Mouse (Mus musculus) MEL (cell line): ENCODE measurements around the gene Taco1. TPM values are rescaled to one million over a fixed set of nuclear protein-coding genes. Genes with fewer than 3 reads are reported as not detected.

Experiments used
- DNase-seq: peaks from one replicate; pipeline ENCODE4 v3.0.0; 2011; ENCODE audit warnings: low read depth, low spot score
- H3K27ac ChIP-seq: 2 replicates; pipeline ENCODE4 v1.5.1; 2012; ENCODE audit warnings: low read depth, mild to moderate bottlenecking, control low read depth, low read length, moderate library complexity; ENCODE audit not compliant: control insufficient read depth
- H3K27me3 ChIP-seq, 2 experiments: fragments of 150-350 bp in 1 of 2; sonication (generic) in 1 of 2; 2 replicates each; pipeline ENCODE4 v1.6.1; 2012; ENCODE audit warnings: low read length in 2 of 2, mild to moderate bottlenecking in 2 of 2, improper control_type of control experiment in 1 of 2, moderate library complexity in 1 of 2; ENCODE audit not compliant: insufficient read depth in 2 of 2, control insufficient read depth in 1 of 2
- H3K36me3 ChIP-seq, 2 experiments: 2 replicates each; pipeline ENCODE4 v1.6.1; 2012 to 2014; ENCODE audit warnings: low read length in 2 of 2, improper control_type of control experiment in 1 of 2, inconsistent platforms in 1 of 2, mild to moderate bottlenecking in 1 of 2; ENCODE audit not compliant: insufficient read depth in 2 of 2, control insufficient read depth in 1 of 2
- H3K4me1 ChIP-seq, 2 experiments: fragments of 150-350 bp in 1 of 2; sonication (generic) in 1 of 2; 2 replicates each; pipeline ENCODE4 v1.6.1; 2012; ENCODE audit warnings: low read length in 2 of 2, improper control_type of control experiment in 1 of 2, mild to moderate bottlenecking in 1 of 2; ENCODE audit not compliant: insufficient read depth in 2 of 2, control insufficient read depth in 1 of 2
- H3K4me3 ChIP-seq, 2 experiments: fragments of 150-350 bp in 1 of 2; sonication (generic) in 1 of 2; 2 replicates each; pipeline ENCODE4 v1.5.1; 2012; ENCODE audit warnings: low read depth in 2 of 2, low read length in 2 of 2, mild to moderate bottlenecking in 2 of 2, moderate library complexity in 2 of 2, control low read depth in 1 of 2, improper control_type of control experiment in 1 of 2; ENCODE audit not compliant: control insufficient read depth in 1 of 2, insufficient read depth in 1 of 2
- H3K79me2 ChIP-seq: 2 replicates; pipeline ENCODE4 v1.6.1; 2012; ENCODE audit warnings: mild to moderate bottlenecking, low read length, moderate library complexity; ENCODE audit not compliant: control insufficient read depth, poor library complexity, insufficient read depth
- H3K9ac ChIP-seq: 2 replicates; pipeline ENCODE4 v1.6.1; 2012; ENCODE audit warnings: low read depth, mild to moderate bottlenecking, control low read depth, low read length, moderate library complexity; ENCODE audit not compliant: control insufficient read depth, poor library complexity, severe bottlenecking
- H3K9me3 ChIP-seq: fragments of 150-350 bp; sonication (generic); replicated peaks from 2 replicates; pipeline ENCODE4 v1.6.1; 2012; ENCODE audit warnings: mild to moderate bottlenecking, low read length, improper control_type of control experiment, moderate library complexity; ENCODE audit not compliant: insufficient read depth
- BHLHE40 ChIP-seq: IDR thresholded peaks from 2 replicates; pipeline ENCODE4 v1.6.1; 2012; ENCODE audit warnings: low read depth, mild to moderate bottlenecking, inconsistent platforms, low read length, improper control_type of control experiment, borderline replicate concordance
- CHD1 ChIP-seq: IDR thresholded peaks from 2 replicates; pipeline ENCODE4 v1.6.1; 2012; ENCODE audit warnings: low read depth, mild to moderate bottlenecking, inconsistent platforms, low read length, improper control_type of control experiment
- CTCF ChIP-seq, 3 experiments: IDR thresholded peaks in 2 of 3; conservative IDR thresholded peaks in 1 of 3; 2 replicates each; pipeline ENCODE4 v1.5.1; 2011 to 2012; ENCODE audit warnings: low read length in 3 of 3, low read depth in 2 of 3, mild to moderate bottlenecking in 2 of 3, improper control_type of control experiment in 1 of 3, inconsistent platforms in 1 of 3, mixed read lengths in 1 of 3, moderate library complexity in 1 of 3; ENCODE audit not compliant: control insufficient read depth in 1 of 3, insufficient read depth in 1 of 3, poor library complexity in 1 of 3, severe bottlenecking in 1 of 3
- E2F4 ChIP-seq: IDR thresholded peaks from 2 replicates; pipeline ENCODE4 v1.6.1; 2011; ENCODE audit warnings: low read depth, low read length, improper control_type of control experiment, borderline replicate concordance
- GATA1 ChIP-seq: IDR thresholded peaks from 2 replicates; pipeline ENCODE4 v1.6.1; 2011; ENCODE audit warnings: low read depth, low read length, improper control_type of control experiment
- HCFC1 ChIP-seq: IDR thresholded peaks from 2 replicates; pipeline ENCODE4 v1.6.1; 2012; ENCODE audit warnings: low read depth, mild to moderate bottlenecking, inconsistent platforms, low read length, improper control_type of control experiment, moderate library complexity
- MAX ChIP-seq: IDR thresholded peaks from 2 replicates; pipeline ENCODE4 v1.6.1; 2011; ENCODE audit warnings: low read length, improper control_type of control experiment
- MXI1 ChIP-seq: IDR thresholded peaks from 2 replicates; pipeline ENCODE4 v1.6.1; 2011; ENCODE audit warnings: mild to moderate bottlenecking, low read depth, low read length, improper control_type of control experiment
- MYC ChIP-seq: IDR thresholded peaks from 2 replicates; pipeline ENCODE4 v1.6.1; 2011; ENCODE audit warnings: low read depth, mild to moderate bottlenecking, low read length, improper control_type of control experiment, moderate library complexity
- NELFE ChIP-seq: IDR thresholded peaks from 2 replicates; pipeline ENCODE4 v1.6.1; 2011; ENCODE audit warnings: low read depth, low read length, improper control_type of control experiment
- NRF1 ChIP-seq: IDR thresholded peaks from 2 replicates; pipeline ENCODE4 v1.6.1; 2014; ENCODE audit warnings: low read depth, mild to moderate bottlenecking, inconsistent platforms, low read length, improper control_type of control experiment, moderate library complexity; ENCODE audit not compliant: poor library complexity, insufficient read depth, severe bottlenecking
- POLR2A ChIP-seq, 2 experiments: IDR thresholded peaks; 2 replicates each; pipeline ENCODE4 v1.6.1; 2011 to 2012; ENCODE audit warnings: low read length in 2 of 2, mild to moderate bottlenecking in 2 of 2, control low read depth in 1 of 2, improper control_type of control experiment in 1 of 2, low read depth in 1 of 2, moderate library complexity in 1 of 2; ENCODE audit not compliant: control insufficient read depth in 1 of 2, insufficient read depth in 1 of 2, poor library complexity in 1 of 2
- TCF12 ChIP-seq: IDR thresholded peaks from 2 replicates; pipeline ENCODE4 v1.6.1; 2014; ENCODE audit warnings: low read depth, mild to moderate bottlenecking, inconsistent platforms, low read length, improper control_type of control experiment, moderate library complexity
- UBTF ChIP-seq: IDR thresholded peaks from 2 replicates; pipeline ENCODE4 v1.6.1; 2012; ENCODE audit warnings: low read depth, mild to moderate bottlenecking, inconsistent platforms, low read length, improper control_type of control experiment, moderate library complexity, borderline replicate concordance; ENCODE audit not compliant: insufficient read depth
- ZKSCAN1 ChIP-seq: IDR thresholded peaks from 2 replicates; pipeline ENCODE4 v1.6.1; 2012; ENCODE audit warnings: low read depth, mild to moderate bottlenecking, inconsistent platforms, low read length, improper control_type of control experiment, moderate library complexity
- ZNF384 ChIP-seq: IDR thresholded peaks from 2 replicates; pipeline ENCODE4 v1.6.1; 2012; ENCODE audit warnings: low read depth, mild to moderate bottlenecking, inconsistent platforms, low read length, improper control_type of control experiment
- polyA plus RNA-seq, 2 experiments: library from polyadenylated mRNA; stranded (reverse) in 1 of 2; unstranded in 1 of 2; fragments of >175 nt in 1 of 2; fragments of >200 nt in 1 of 2; gene quantifications; 2 replicates each; pipeline versions ENCODE4 v1.2.1 to v1.2.4; 2012; ENCODE audit warnings: low replicate concordance in 2 of 2, low read depth in 1 of 2; ENCODE audit not compliant: insufficient read length in 2 of 2, insufficient read depth in 1 of 2, missing spikeins in 1 of 2
- total RNA-seq: library from RNA; depleted of rRNA; stranded (reverse); fragments of 300-350 nt; gene quantifications from 2 replicates; pipeline ENCODE4 v1.2.3, GENCODE M21; 2012

The Taco1 gene
- total and polyA plus RNA-seq, 3 experiments, result 33.1 to 33.3 TPM; not detected in 1

GRCm38 (mm10) chr11:106083708-106084701 lies 18.1 kb downstream of the Taco1 start, which contains the start of gene Map3k3 (continued):
- TF ChIP-seq NRF1 (0 out of 2 replicates have a peak, but pooled peaks have one; percentile 19), MYC (0 out of 2 replicates have a peak, but pooled peaks have one; percentile 26)

GRCm38 (mm10) chr11:106084911-106085561 lies 19.2 kb downstream of the Taco1 start:
- peak; percentile 70 for TF ChIP-seq MXI1
- TF ChIP-seq ZNF384, result peak; percentile 85
- TF ChIP-seq ZKSCAN1, result 0 out of 2 replicates have a peak, but pooled peaks have one; percentile 6
- TF ChIP-seq HCFC1, result no peak; the same call in 1 of the 2 replicates
- TF ChIP-seq TCF12, result 0 out of 2 replicates have a peak, but pooled peaks have one; percentile 2
- TF ChIP-seq E2F4, result no peak
- no peak for TF ChIP-seq MYC
- peak; percentile 93; the same call in 1 of the 2 replicates for TF ChIP-seq UBTF
- TF ChIP-seq POLR2A (IDR thresholded peaks at IDR 0.05; ENCODE audit: control insufficient read depth in 1 of 2, insufficient read depth in 1 of 2, low read depth in 1 of 2, low read length in 2 of 2, poor library complexity in 1 of 2), result 0 out of 4 replicates have a peak, but pooled peaks have one; percentile 16 to 22
- H3K9ac ChIP-seq, result peak overlapping the region; percentile 72
- H3K27ac ChIP-seq, result peak overlapping the region; percentile 15
- DNase-seq, result peak; percentile 84
- no peaks in the 10 kb centered on the region for H3K27me3 ChIP-seq
- peak overlapping the region; percentile 66 to 97 for H3K4me3 ChIP-seq
- H3K79me2 ChIP-seq, result peaks cover 14% of the 10 kb centered on the region
- H3K36me3 ChIP-seq, result peaks cover 0 to 10% of the 10 kb centered on the region in 2 experiments; a peak in 2 of 4 replicates
- H3K4me1 ChIP-seq, result peaks cover 2 to 4% of the 10 kb centered on the region in 2 experiments; a peak in 2 of 4 replicates
- no peaks in the 10 kb centered on the region for H3K9me3 ChIP-seq

DNA sequence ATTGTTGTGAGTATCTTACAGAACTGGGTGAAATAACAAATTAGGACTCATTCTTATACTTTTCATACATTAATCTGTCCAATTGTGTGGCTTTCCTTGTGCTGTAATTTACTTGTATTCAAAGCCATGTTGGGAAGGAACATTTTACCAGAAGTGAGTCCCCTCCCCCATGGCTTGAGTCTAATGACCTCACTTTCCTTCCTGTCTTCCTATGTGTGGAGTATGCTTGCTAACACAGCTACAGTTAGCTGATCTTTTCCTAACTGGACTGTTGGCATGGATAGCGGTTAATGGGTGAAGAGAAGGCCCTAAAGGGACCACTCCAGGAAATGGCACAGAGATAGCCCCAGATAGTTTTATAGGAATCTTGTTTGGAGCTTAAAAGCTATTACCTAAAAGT lies 32.4 kb downstream of the Taco1 start:
- Histone ChIP-seq H3K9me3 (no peaks in the 10 kb centered on the region), H3K9ac (no peak overlapping the region), H3K27ac (no peak overlapping the region), H3K4me1 (peaks cover 0 to 9% of the 10 kb centered on the region in 2 experiments; a peak in 3 of 4 replicates), H3K36me3 (peaks cover 0 to 11% of the 10 kb centered on the region in 2 experiments; a peak in 2 of 4 replicates), H3K79me2 (peaks cover 1% of the 10 kb centered on the region; the same call in 1 of the 2 replicates), H3K27me3 (no peaks in the 10 kb centered on the region), H3K4me3 (no peak overlapping the region)
- peak; percentile 27 for DNase-seq
- TF ChIP-seq UBTF (no peak), GATA1 (no peak), CTCF (IDR thresholded peaks at IDR 0.05 in 2 of 3, conservative IDR thresholded peaks at IDR 0.05 in 1 of 3; ENCODE audit: control insufficient read depth in 1 of 3, insufficient read depth in 1 of 3, low read depth in 2 of 3, low read length in 3 of 3, poor library complexity in 1 of 3, severe bottlenecking in 1 of 3) (no peak), BHLHE40 (no peak), MAX (no peak), CHD1 (no peak), NELFE (no peak)
